ENCODE assay signal across 18 mouse cellular contexts in the genomic region with DNA sequence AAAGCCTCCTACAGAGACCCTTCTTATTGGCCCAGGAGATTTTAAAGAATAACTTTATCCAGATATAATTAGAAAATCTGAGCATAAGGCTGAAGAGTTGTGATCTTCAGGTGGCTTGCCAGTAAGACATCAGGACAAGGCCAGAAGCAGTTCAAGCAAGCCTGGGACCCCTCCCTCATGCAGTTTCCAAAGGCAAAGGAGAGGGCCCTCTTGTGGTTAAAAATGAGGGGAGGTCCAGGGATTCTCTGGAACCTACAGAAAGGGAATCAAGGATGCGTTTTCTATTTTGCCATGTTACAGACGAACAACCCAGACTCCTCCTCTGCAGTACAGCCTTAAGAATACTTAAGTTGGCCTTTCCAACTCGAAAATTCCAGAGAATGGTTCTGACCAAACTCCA.
DNase-seq lines count a peak whose midpoint lies in the region; ATAC-seq and TF ChIP-seq lines count a peak whose summit lies in the region.
"Had no signal": no experiment of that assay in that cellular context is flagged by ENCODE, and none has a peak within 500 bp of the region (broad histone marks: within the 10 kb centered on the region; RNA-seq: fewer than 3 reads in every experiment).

No protein-coding gene starts in this region.

- H3K27me3 ChIP-seq in heart, adult 2 months (ENCODE audit: control insufficient read depth, insufficient read depth, low read length) = no peaks in the 10 kb centered on the region
- no peaks in the 10 kb centered on the region for H3K27me3 ChIP-seq in liver, postnatal 0 days (ENCODE audit: insufficient read depth, low read length)
- H3K27me3 ChIP-seq: embryonic facial prominence, embryonic 15.5 days; forebrain, embryonic 15.5 days; heart, embryonic 13.5 days; limb, embryonic 12.5 days; megakaryocyte, embryonic 14.5 days had no signal

- no peak overlapping the region for H3K9ac ChIP-seq in heart, adult 2 months (ENCODE audit: low read depth, low read length)
- H3K9ac ChIP-seq in liver, postnatal 0 days (replicated peaks) = no peak overlapping the region
- no peak overlapping the region for H3K9ac ChIP-seq in ES-E14 (ENCODE audit: insufficient read depth, low read depth, low read length, poor library complexity, severe bottlenecking)
- H3K9ac ChIP-seq: embryonic facial prominence, embryonic 15.5 days; forebrain, embryonic 15.5 days; heart, embryonic 13.5 days; limb, embryonic 12.5 days had no signal

- no peak for TF ChIP-seq POLR2A in heart, adult 2 months (IDR thresholded peaks at IDR 0.05; ENCODE audit: insufficient read depth, low read depth, low read length)

- no peak for ATAC-seq in liver, postnatal 0 days
- no peak for ATAC-seq in activated CD4-positive, CD25-positive, alpha-beta regulatory T cell, adult 4 months
- ATAC-seq: forebrain, embryonic 15.5 days; hindbrain, embryonic 16.5 days had no signal

- no peak for TF ChIP-seq EP300 in heart, adult 2 months (IDR thresholded peaks at IDR 0.05; ENCODE audit: insufficient read depth, low read depth, low read length)
- TF ChIP-seq EP300 in liver, postnatal 0 days (IDR thresholded peaks at IDR 0.05; ENCODE audit: low read depth) = no peak

- no peak for DNase-seq in heart, adult 2 months
- no peak for DNase-seq in heart, adult 8-10 months (ENCODE audit: low spot score)
- no peak for DNase-seq in liver, postnatal 0 days
- DNase-seq in liver (no peak), ES-E14 (ENCODE audit: low read depth, low spot score) (no peak)
- peak; percentile 34 for DNase-seq in embryo, embryonic 9.5 days (ENCODE audit: extremely low spot score)
- no peak for DNase-seq in left cerebral cortex, postnatal 36 days (ENCODE audit: low spot score in 2 of 2)
- DNase-seq: adrenal gland, adult 8-10 months; cerebellum, adult 9-11 months; gastrocnemius, postnatal 10 days; layer of hippocampus, postnatal 36 days had no signal

- intact Hi-C loops in heart, adult 2 months (cut with DNase I) = no loop called here
- intact Hi-C loops in left cerebral cortex, postnatal 36 days (cut with DNase I) = no loop called here

- no peak overlapping the region for H3K4me2 ChIP-seq in liver, postnatal 0 days (ENCODE audit: low read depth, low read length)
- H3K4me2 ChIP-seq: embryonic facial prominence, embryonic 15.5 days; forebrain, embryonic 15.5 days; heart, embryonic 13.5 days; limb, embryonic 12.5 days had no signal

- 75% methylated on average over 3 of the region's 3 CpGs for WGBS in heart, adult 2 months
- 62% methylated on average over 3 of the region's 3 CpGs for WGBS in liver, postnatal 0 days (ENCODE audit: insufficient replicate concordance)

- H3K9me3 ChIP-seq in liver, postnatal 0 days (ENCODE audit: low read length) = no peaks in the 10 kb centered on the region
- H3K9me3 ChIP-seq in ES-E14 (ENCODE audit: control insufficient read depth, insufficient read depth, low read depth, low read length) = no peaks in the 10 kb centered on the region
- H3K9me3 ChIP-seq: embryonic facial prominence, embryonic 15.5 days; forebrain, embryonic 15.5 days; heart, embryonic 13.5 days; limb, embryonic 12.5 days; megakaryocyte, embryonic 14.5 days had no signal

- H3K27ac ChIP-seq in heart, adult 2 months = no peak overlapping the region
- no peak overlapping the region for H3K27ac ChIP-seq in liver, postnatal 0 days (ENCODE audit: low read depth)
- H3K27ac ChIP-seq in ES-E14 (ENCODE audit: insufficient read depth, low read depth, low read length, poor library complexity, severe bottlenecking) = no peak overlapping the region
- H3K27ac ChIP-seq: embryonic facial prominence, embryonic 15.5 days; forebrain, embryonic 15.5 days; heart, embryonic 13.5 days; limb, embryonic 12.5 days had no signal

- peak; percentile 47 for TF ChIP-seq CTCF in heart, adult 2 months (IDR thresholded peaks at IDR 0.05)
- TF ChIP-seq CTCF in liver, postnatal 0 days (IDR thresholded peaks at IDR 0.05; ENCODE audit: low read depth) = peak; percentile 26

- in situ Hi-C loops in ES-E14 (cut with MboI; ENCODE audit: low sequenced_read_pairs in 2 of 2, unreplicated experiment in 2 of 2) = no loop called here

- H3K4me3 ChIP-seq in heart, adult 2 months = no peak overlapping the region
- no peak overlapping the region for H3K4me3 ChIP-seq in liver, postnatal 0 days (ENCODE audit: low read depth, low read length)
- no peak overlapping the region for H3K4me3 ChIP-seq in ES-E14 (ENCODE audit: insufficient read depth in 1 of 2, low read depth in 1 of 2, low read length in 2 of 2, poor library complexity in 1 of 2, severe bottlenecking in 1 of 2)
- H3K4me3 ChIP-seq: embryonic facial prominence, embryonic 15.5 days; forebrain, embryonic 15.5 days; heart, embryonic 13.5 days; limb, embryonic 12.5 days; megakaryocyte, embryonic 14.5 days had no signal

- H3K36me3 ChIP-seq in heart, adult 2 months (ENCODE audit: control insufficient read depth, insufficient read depth, low read length) = no peaks in the 10 kb centered on the region
- no peaks in the 10 kb centered on the region for H3K36me3 ChIP-seq in liver, postnatal 0 days (replicated peaks; ENCODE audit: insufficient read depth, low read length)
- H3K36me3 ChIP-seq in ES-E14 (ENCODE audit: control insufficient read depth, insufficient read depth, low read length, poor library complexity, severe bottlenecking) = no peaks in the 10 kb centered on the region
- H3K36me3 ChIP-seq: embryonic facial prominence, embryonic 15.5 days; forebrain, embryonic 15.5 days; heart, embryonic 13.5 days; limb, embryonic 12.5 days had no signal

- H3K4me1 ChIP-seq in heart, adult 2 months (ENCODE audit: control insufficient read depth, insufficient read depth, low read length) = no peaks in the 10 kb centered on the region
- peaks cover 8% of the 10 kb centered on the region for H3K4me1 ChIP-seq in liver, postnatal 0 days (ENCODE audit: insufficient read depth)
- H3K4me1 ChIP-seq in ES-E14 (ENCODE audit: control insufficient read depth in 2 of 2, insufficient read depth in 2 of 2, low read length in 2 of 2, poor library complexity in 1 of 2) = peaks cover 6 to 12% of the 10 kb centered on the region in 2 experiments

- H3K79me2 ChIP-seq in heart, adult 2 months (replicated peaks; ENCODE audit: control insufficient read depth, insufficient read depth, low read length) = no peaks in the 10 kb centered on the region

TF ChIP-seq in ES-E14, 5 proteins besides CTCF, POLR2A, EP300 and RAD21:
- TF ChIP-seq CHD2 (IDR thresholded peaks at IDR 0.05; ENCODE audit: low read depth, low read length) (no peak), ZC3H11A (IDR thresholded peaks at IDR 0.05; ENCODE audit: borderline replicate concordance, low read depth, low read length) (0 out of 2 replicates have a peak, but pooled peaks have one; percentile 42), ZNF384 (IDR thresholded peaks at IDR 0.05; ENCODE audit: low read depth, low read length) (no peak), MAFK (IDR thresholded peaks at IDR 0.05; ENCODE audit: insufficient read depth, low read depth, low read length) (no peak)
TF ChIP-seq in ES-E14: peak in this region for 1.
